Mouse (Mus musculus) lung, postnatal 4 days (tissue): Measurements from ENCODE around the gene Sfxn5.

ENCODE experiments used
- DNase-seq, 2 experiments: peaks; one replicate each; pipeline ENCODE4 v3.0.0; 2021

Sfxn5 gene

GRCm38 (mm10) chr6:85226570-85226969, 106.7 kb downstream of the Sfxn5 start:
- DNase-seq: no peak

- DNase-seq: no peak
Observed at GRCm38 (mm10) chr6:85224442-85224891, 108.8 kb downstream of the Sfxn5 start.

GRCm38 (mm10) chr6:85223498-85224150, 109.6 kb downstream of the Sfxn5 start:
- DNase-seq: no peak

- no peak for DNase-seq
Observed at GRCm38 (mm10) chr6:85222551-85222950, 110.7 kb downstream of the Sfxn5 start.

GRCm38 (mm10) chr6:85220917-85221316, 112.3 kb downstream of the Sfxn5 start:
- DNase-seq: no peak

- DNase-seq: no peak
Observed at GRCm38 (mm10) chr6:85219706-85220105, 113.5 kb downstream of the Sfxn5 start.

GRCm38 (mm10) chr6:85218684-85219445, 114.4 kb downstream of the Sfxn5 start:
- no peak for DNase-seq

GRCm38 (mm10) chr6:85218251-85218650, 115.0 kb downstream of the Sfxn5 start:
- DNase-seq: no peak

- no peak for DNase-seq
Observed at GRCm38 (mm10) chr6:85210686-85211085, 122.5 kb downstream of the Sfxn5 start.

- DNase-seq: no peak
Observed at GRCm38 (mm10) chr6:85209226-85209967, 123.8 kb downstream of the Sfxn5 start.

- no peak for DNase-seq
Observed at GRCm38 (mm10) chr6:85207345-85207744, 125.9 kb downstream of the Sfxn5 start.

GRCm38 (mm10) chr6:85206939-85207285, 126.3 kb downstream of the Sfxn5 start:
- no peak for DNase-seq

- DNase-seq: no peak
Observed at GRCm38 (mm10) chr6:85206182-85206938, 126.9 kb downstream of the Sfxn5 start.

GRCm38 (mm10) chr6:85197951-85198350, 135.3 kb downstream of the Sfxn5 start:
- no peak for DNase-seq

- no peak for DNase-seq
Observed at GRCm38 (mm10) chr6:85193381-85194318, 139.6 kb downstream of the Sfxn5 start.

GRCm38 (mm10) chr6:85191751-85192440, 141.3 kb downstream of the Sfxn5 start:
- no peak for DNase-seq

- DNase-seq: no peak
Observed at GRCm38 (mm10) chr6:85190671-85191070, 142.6 kb downstream of the Sfxn5 start.

- peak; percentile 23 to 51 for DNase-seq
Observed at GRCm38 (mm10) chr6:85189911-85190591, 143.2 kb downstream of the Sfxn5 start.

- no peak for DNase-seq
Observed at GRCm38 (mm10) chr6:85189361-85189760, 143.9 kb downstream of the Sfxn5 start.
